Mouse (Mus musculus): ENCODE data around the gene Fbxo34.

GRCm38 (mm10) chr14:47554236-47554635 lies 104.0 kb downstream of the Fbxo34 start:
- TF ChIP-seq MAX (IDR thresholded peaks at IDR 0.05) (no peak), CTCF (IDR thresholded peaks at IDR 0.05; ENCODE audit: control insufficient read depth, insufficient read depth, insufficient read length) (no peak), CEBPB (IDR thresholded peaks at IDR 0.05; ENCODE audit: low read depth) (no peak), MYOG (IDR thresholded peaks at IDR 0.05; ENCODE audit: control insufficient read depth, extremely low read depth, insufficient read length) (no peak)

All from C2C12 (cell line).